Mouse (Mus musculus) megakaryocyte, embryonic 14.5 days (primary cell): Measurements from ENCODE around the gene 6330409D20Rik.

ENCODE experiments used
- FLI1 ChIP-seq: IDR thresholded peaks from 2 replicates; pipeline ENCODE4 v1.6.1; 2012; ENCODE audit warnings: low read length, inconsistent platforms, mixed read lengths
- GATA1 ChIP-seq: IDR thresholded peaks from 3 replicates; pipeline ENCODE4 v1.6.1; 2012; ENCODE audit warnings: mixed read lengths, low read length, inconsistent platforms, borderline replicate concordance

GRCm38 (mm10) chr2:32779714-32780113, 38.9 kb upstream of the 6330409D20Rik start:
- no peak for TF ChIP-seq GATA1
- TF ChIP-seq FLI1: no peak
